Mouse (Mus musculus) midbrain, embryonic 15.5 days (tissue): ENCODE measurements around the gene Ilf3. TPM values are rescaled to one million over a fixed set of nuclear protein-coding genes. Genes with fewer than 3 reads are reported as not detected.

Experiments used
- ATAC-seq: fragments of 200-750 bp; cut with Nextera tagmentation; replicated peaks from 2 replicates; pipeline ENCODE4 v1.8.0; 2017; ENCODE audit warnings: moderate TSS enrichment
- H3K27ac ChIP-seq: fragments of 300-500 bp; sonication (generic); 2 replicates; pipeline ENCODE4 v1.5.1; 2015; ENCODE audit warnings: mild to moderate bottlenecking, inconsistent platforms
- H3K27me3 ChIP-seq: fragments of 300-500 bp; sonication (generic); replicated peaks from 2 replicates; pipeline ENCODE4 v1.6.1; 2015; ENCODE audit warnings: inconsistent platforms
- H3K36me3 ChIP-seq: fragments of 300-500 bp; sonication (generic); replicated peaks from 2 replicates; pipeline ENCODE4 v1.6.1; 2015; ENCODE audit warnings: inconsistent platforms
- H3K4me1 ChIP-seq: fragments of 300-500 bp; sonication (generic); 2 replicates; pipeline ENCODE4 v1.6.1; 2015; ENCODE audit warnings: inconsistent platforms
- H3K4me2 ChIP-seq: fragments of 300-500 bp; sonication (generic); 2 replicates; pipeline ENCODE4 v1.6.1; 2015; ENCODE audit warnings: inconsistent platforms, mild to moderate bottlenecking, moderate library complexity
- H3K4me3 ChIP-seq: fragments of 300-500 bp; sonication (generic); 2 replicates; pipeline ENCODE4 v1.5.1; 2015; ENCODE audit warnings: mild to moderate bottlenecking, inconsistent platforms
- H3K9ac ChIP-seq: fragments of 300-500 bp; sonication (generic); 2 replicates; pipeline ENCODE4 v1.6.1; 2015; ENCODE audit warnings: mild to moderate bottlenecking, inconsistent platforms
- H3K9me3 ChIP-seq: fragments of 300-500 bp; sonication (generic); 2 replicates; pipeline ENCODE4 v1.6.1; 2016; ENCODE audit warnings: inconsistent platforms
- WGBS: fragments of 180-500 bp; shearing (Covaris S2); methylation state at CpG from one replicate; pipeline ENCODE4 v1.1.7; 2015; ENCODE audit warnings: mixed read lengths; 5-methylcytosine and 5-hydroxymethylcytosine counted together
- polyA plus RNA-seq: library from polyadenylated mRNA; unstranded; fragments of >200 nt; fragmentation: Nextera tagmentation; extraction: Ambion mirVana; gene quantifications from 2 replicates; pipeline ENCODE4 v1.2.1, GENCODE M21; 2015

Ilf3 gene
- polyA plus RNA-seq, 1 experiment from 2014 or later: 256 TPM

DNA sequence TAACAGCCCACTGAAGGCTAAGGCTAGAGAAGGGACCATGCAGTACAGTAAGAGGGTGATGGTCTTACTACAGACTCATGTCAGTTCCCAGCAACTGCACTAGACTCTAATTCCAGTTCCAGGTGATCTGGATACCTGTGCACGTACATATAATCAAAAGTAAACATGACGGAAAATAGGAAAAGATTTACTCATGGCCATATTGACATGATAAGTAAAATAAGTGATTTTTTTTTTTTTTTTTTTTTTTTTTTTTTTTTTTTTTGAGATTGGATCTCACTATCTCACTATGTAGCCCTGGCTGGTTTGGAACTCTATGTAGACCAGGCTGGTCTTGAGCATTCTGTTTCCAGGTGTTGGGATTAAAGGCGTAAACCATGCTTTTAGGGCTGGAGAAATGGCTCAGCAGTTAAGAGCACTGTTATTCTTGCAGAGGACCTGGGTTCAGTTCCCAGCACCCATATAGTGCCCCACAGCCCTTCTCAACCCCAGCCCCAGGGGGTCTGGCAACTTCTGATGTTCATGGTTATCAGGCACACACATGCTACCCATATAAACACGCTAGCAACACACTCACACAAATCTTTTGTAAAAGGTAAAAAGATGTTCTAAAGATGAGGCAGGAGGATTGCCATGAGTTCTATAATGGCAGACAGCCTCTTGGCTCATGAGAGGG lies 15.8 kb upstream of the Ilf3 start:
- Histone ChIP-seq H3K27ac (no peak overlapping the region), H3K4me1 (no peaks in the 10 kb centered on the region), H3K9me3 (no peaks in the 10 kb centered on the region), H3K27me3 (no peaks in the 10 kb centered on the region), H3K9ac (no peak overlapping the region), H3K36me3 (peaks cover 37% of the 10 kb centered on the region; the same call in 1 of the 2 replicates), H3K4me2 (no peak overlapping the region), H3K4me3 (no peak overlapping the region)
- no peak for ATAC-seq
- 94% methylated on average over 4 of the region's 4 CpGs for WGBS

DNA sequence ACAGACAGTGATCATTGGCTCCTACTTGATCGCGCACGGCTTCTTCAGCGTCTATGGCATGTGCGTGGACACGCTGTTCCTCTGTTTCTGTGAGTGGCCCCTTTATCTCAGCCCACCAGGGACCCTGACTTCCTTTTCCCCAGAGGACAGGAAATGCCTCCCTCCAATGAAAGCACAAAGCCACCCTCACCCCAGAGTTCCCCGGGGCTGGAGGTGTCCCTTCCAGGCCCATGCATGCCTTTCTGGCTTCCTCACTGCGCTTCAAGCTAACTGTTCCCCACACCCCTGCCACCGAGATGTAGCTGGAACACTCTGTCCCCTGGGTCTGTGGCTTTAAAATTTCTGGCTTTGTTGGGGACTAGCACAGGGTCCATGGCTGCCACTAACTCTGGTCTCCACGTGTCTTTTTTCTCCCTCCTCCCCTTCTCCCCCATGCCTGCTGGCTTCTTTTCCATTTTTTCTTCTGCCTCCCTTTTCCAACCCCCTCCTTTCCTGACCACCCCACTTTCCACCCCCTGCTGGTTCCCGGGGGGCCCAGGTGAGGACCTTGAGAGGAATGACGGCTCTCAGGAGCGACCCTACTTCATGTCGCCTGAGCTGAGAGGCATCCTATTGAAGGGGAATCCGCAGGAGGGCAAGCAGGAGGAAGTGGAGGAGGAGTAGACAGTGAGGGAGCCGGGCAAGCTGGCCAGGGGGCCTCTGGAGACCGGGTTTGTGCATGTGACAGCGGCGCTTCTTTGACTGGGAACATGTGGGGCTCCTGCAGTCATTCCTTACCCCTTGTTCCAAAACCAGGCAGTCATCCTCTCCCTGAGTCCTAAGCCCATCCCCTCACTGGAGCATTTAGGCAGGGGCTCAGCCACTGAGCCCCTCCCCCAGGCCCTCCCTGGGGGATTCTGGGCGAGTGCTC lies 15.0 kb upstream of the Ilf3 start:
- Histone ChIP-seq H3K9ac (no peak overlapping the region), H3K27me3 (no peaks in the 10 kb centered on the region), H3K36me3 (peaks cover 35% of the 10 kb centered on the region; the same call in 1 of the 2 replicates), H3K4me2 (no peak overlapping the region), H3K27ac (no peak overlapping the region), H3K4me1 (no peaks in the 10 kb centered on the region), H3K9me3 (no peaks in the 10 kb centered on the region), H3K4me3 (no peak overlapping the region)
- 36% methylated on average over 20 of the region's 20 CpGs for WGBS
- ATAC-seq: no peak

DNA sequence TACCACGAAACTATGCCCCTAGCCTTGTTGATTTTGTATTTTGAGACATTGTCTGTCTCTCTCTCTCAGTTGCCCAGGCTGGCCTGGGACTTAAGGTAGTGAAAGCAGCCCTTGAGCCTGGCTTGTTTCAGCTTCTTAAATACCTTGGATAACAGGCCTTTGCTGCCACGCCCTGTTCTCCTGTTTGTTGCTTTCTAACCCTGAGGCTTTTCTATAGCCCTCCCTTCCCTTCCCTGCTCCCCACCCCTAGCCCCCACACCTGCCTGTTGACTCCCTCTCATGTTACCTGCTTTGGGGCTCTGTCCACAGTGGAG lies 14.3 kb upstream of the Ilf3 start:
- H3K9me3 ChIP-seq: no peaks in the 10 kb centered on the region
- H3K4me3 ChIP-seq: no peak overlapping the region
- no peak overlapping the region for H3K4me2 ChIP-seq
- WGBS: 60% methylated on average over 2 of the region's 2 CpGs
- no peak overlapping the region for H3K9ac ChIP-seq
- peaks cover 30% of the 10 kb centered on the region; the same call in 1 of the 2 replicates for H3K36me3 ChIP-seq
- H3K4me1 ChIP-seq: no peaks in the 10 kb centered on the region
- no peaks in the 10 kb centered on the region for H3K27me3 ChIP-seq
- H3K27ac ChIP-seq: no peak overlapping the region
- no peak for ATAC-seq

DNA sequence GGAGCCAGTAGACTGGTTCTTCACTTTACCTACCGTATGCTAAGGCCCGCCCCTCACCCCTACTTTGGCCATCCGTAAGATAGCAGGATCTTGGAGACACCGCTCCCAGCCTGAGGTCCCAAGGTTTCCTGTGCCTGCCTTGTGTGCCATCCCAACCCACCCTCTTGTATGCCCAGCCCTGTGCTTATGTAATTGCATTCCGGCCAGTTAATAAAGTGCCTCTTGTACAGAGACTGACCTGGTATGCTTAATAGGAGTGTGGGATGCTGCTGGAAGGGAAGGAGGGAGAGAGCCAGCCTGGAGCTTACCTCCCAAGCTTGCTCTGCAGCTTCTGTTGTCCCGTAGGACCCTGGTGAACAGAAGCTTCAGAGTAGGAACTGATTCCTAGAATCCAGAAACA lies 12.9 kb upstream of the Ilf3 start:
- WGBS: 92% methylated on average over 6 of the region's 6 CpGs

DNA sequence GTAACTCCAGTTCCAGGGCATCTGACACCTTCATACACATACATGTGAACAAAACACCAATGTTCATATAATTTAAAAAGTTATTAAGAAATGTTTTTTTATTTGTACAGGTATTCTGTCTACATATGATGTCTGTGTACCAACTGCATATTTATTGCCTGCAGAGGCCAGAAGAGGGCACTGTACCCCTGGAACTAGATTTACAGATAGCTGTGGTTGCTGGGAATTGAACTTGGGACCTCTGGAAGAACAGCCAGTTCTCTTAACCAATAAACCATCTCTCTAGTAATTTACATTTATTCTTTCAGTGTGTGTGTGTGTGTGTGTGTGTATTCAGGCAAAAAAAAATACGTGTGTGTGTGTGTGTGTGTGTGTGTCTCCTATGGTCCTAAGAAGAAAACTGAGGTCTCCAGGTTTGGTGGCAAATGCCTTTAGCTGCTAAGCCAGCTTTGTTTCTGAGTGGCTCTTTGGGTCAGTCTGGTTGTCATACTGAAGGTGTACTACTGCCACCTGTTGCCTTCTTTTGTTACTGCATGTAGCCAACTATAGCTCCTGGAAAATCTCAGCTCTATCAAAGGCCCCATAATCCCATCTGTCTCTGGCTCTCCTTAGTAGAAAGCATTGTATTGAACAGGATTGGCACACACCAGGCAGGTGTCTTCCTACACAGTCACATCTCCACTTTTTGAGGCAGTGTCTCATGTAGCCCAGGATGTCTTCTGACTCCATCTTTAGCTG lies 10.5 kb upstream of the Ilf3 start:
- H3K9ac ChIP-seq: no peak overlapping the region
- ATAC-seq: peak; percentile 46; the same call in 1 of the 2 replicates
- H3K36me3 ChIP-seq: peaks cover 22% of the 10 kb centered on the region; the same call in 1 of the 2 replicates
- no peaks in the 10 kb centered on the region for H3K4me1 ChIP-seq
- WGBS: 0% methylated on average over 1 of the region's 1 CpGs
- H3K27me3 ChIP-seq: 0 out of 2 replicates have a peak, but pooled peaks cover 3% of the 10 kb centered on the region
- H3K4me2 ChIP-seq: no peak overlapping the region
- H3K4me3 ChIP-seq: no peak overlapping the region
- H3K27ac ChIP-seq: no peak overlapping the region
- H3K9me3 ChIP-seq: no peaks in the 10 kb centered on the region

More for the DNA sequence above, 12.9 kb upstream of the Ilf3 start:
- Histone ChIP-seq H3K27me3 (no peaks in the 10 kb centered on the region), H3K9me3 (no peaks in the 10 kb centered on the region), H3K9ac (no peak overlapping the region), H3K27ac (no peak overlapping the region), H3K4me2 (no peak overlapping the region), H3K4me1 (no peaks in the 10 kb centered on the region), H3K36me3 (peaks cover 26% of the 10 kb centered on the region; the same call in 1 of the 2 replicates), H3K4me3 (no peak overlapping the region)
- no peak for ATAC-seq

DNA sequence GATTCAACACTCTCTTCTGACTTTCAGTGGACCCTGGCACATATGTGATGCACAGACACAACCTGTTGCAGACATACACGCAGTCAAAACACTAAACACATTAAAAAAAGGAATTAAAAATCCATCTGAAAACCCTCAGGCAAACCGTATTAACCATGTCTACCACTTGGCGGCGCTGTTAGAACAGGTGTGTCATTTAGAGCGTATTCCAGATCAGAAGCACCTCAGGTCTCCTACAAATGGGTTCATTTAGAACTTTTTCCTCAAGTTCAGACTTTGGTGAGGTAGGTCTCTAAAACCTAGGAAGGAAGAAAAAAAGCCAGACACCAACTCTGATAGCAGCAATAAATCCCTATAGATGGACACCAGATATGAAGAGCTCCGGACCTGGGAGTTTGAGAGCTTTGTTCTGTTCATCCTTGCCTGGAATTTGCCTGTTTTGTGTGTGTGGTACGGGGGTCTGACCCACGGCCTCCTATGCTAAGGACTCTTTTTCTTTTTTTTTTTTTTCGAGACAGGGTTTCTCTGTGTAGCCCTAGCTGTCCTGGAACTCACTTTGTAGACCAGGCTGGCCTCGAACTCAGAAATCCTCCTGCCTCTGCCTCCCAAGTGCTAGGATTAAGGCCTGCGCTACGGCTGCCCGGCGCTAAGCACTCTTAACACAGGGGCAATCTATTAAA lies 990 bp upstream of the Ilf3 start:
- peak overlapping the region; percentile 56 for H3K4me2 ChIP-seq
- H3K4me3 ChIP-seq: peak overlapping the region; percentile 31
- peak; percentile 30 for ATAC-seq
- 33% methylated on average over 14 of the region's 14 CpGs for WGBS
- H3K4me1 ChIP-seq: peaks cover 23% of the 10 kb centered on the region
- H3K27me3 ChIP-seq: no peaks in the 10 kb centered on the region; the same call in 1 of the 2 replicates
- H3K9me3 ChIP-seq: no peaks in the 10 kb centered on the region
- peak overlapping the region; percentile 84 for H3K27ac ChIP-seq
- H3K36me3 ChIP-seq: no peaks in the 10 kb centered on the region
- peak overlapping the region; percentile 21; the same call in 1 of the 2 replicates for H3K9ac ChIP-seq

DNA sequence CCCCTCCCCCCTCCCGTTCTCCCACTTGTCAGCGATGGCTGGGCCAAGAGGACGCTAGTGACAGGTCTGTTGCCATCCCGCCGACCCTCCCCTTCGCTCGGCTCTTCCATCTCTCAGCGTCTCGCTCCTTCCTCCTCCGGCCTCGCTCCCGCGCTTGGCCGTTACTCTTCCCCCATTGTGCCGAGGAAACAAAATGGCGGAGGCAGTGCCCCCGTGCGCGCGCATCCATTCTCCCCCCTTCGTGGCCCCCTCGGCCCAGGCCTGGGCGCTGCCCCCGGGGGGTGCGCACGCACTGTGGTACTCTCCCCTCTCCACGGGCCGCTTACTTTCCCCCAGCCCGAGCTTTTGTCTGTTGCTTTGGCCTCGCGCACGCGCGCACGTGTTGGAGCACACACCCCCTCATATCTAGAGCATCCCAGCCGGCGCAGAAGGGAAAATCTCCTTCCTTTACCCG lies 487 bp downstream of the Ilf3 start:
- H3K9me3 ChIP-seq: no peaks in the 10 kb centered on the region
- H3K36me3 ChIP-seq: no peaks in the 10 kb centered on the region
- peak overlapping the region; percentile 80 for H3K9ac ChIP-seq
- H3K4me3 ChIP-seq: peak overlapping the region; percentile 90
- peak overlapping the region; percentile 91 for H3K27ac ChIP-seq
- peak; percentile 62 for ATAC-seq
- H3K4me1 ChIP-seq: peaks cover 36% of the 10 kb centered on the region
- WGBS: under 1% methylated on average over 38 of the region's 38 CpGs
- peak overlapping the region; percentile 77 for H3K4me2 ChIP-seq
- no peaks in the 10 kb centered on the region for H3K27me3 ChIP-seq

DNA sequence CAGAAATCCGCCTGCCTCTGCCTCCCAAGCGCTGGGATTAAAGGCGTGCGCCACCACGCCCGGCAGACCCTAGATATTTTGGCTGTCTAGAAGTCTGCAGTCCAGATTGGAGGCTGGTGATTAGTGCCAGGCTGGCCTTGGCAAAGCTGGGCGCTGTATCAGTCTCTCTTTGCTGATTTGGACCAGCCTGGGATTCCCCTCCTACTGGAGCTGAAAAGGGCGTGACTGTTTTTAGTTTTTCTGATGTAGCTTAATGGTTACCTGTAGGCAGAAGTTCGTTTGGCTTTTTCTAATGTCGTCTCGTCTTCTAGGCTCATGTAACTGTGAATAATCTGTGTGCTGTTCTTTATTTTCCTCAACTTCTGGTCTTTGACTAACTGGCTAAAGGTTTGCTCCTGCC lies 1.4 kb downstream of the Ilf3 start:
- no peaks in the 10 kb centered on the region for H3K9me3 ChIP-seq
- H3K4me2 ChIP-seq: peak overlapping the region; percentile 77
- 67% methylated on average over 11 of the region's 11 CpGs for WGBS
- peak overlapping the region; percentile 90 for H3K4me3 ChIP-seq
- H3K36me3 ChIP-seq: no peaks in the 10 kb centered on the region
- no peaks in the 10 kb centered on the region for H3K27me3 ChIP-seq
- ATAC-seq: no peak
- peak overlapping the region; percentile 80 for H3K9ac ChIP-seq
- H3K27ac ChIP-seq: no peak overlapping the region
- peaks cover 39% of the 10 kb centered on the region for H3K4me1 ChIP-seq

DNA sequence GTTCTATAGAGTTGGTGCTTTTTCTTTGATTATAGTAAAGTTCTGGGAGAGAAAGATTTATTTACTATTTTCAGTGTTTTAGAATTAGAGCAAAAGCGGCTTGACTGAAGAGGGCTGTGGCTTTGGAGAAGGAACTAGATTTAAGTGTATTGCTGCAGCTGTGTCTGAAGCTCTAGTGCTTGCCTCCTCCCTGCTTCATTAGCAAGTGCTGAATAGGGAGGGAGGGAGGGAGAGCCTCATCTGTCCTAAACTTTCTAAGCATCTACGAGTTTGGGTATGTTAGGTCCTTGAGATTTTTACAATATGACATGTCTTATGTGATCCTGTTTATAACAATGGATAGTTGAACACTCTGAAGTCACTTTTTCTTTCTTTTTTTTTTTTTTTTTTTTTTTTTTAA lies 3.2 kb downstream of the Ilf3 start:
- H3K4me1 ChIP-seq: peaks cover 46% of the 10 kb centered on the region
- H3K27me3 ChIP-seq: no peaks in the 10 kb centered on the region
- WGBS: 84% methylated on average over 2 of the region's 2 CpGs
- no peak overlapping the region for H3K9ac ChIP-seq
- H3K27ac ChIP-seq: no peak overlapping the region
- H3K9me3 ChIP-seq: no peaks in the 10 kb centered on the region
- H3K4me2 ChIP-seq: peak overlapping the region; percentile 77
- H3K4me3 ChIP-seq: peak overlapping the region; percentile 17; the same call in 1 of the 2 replicates
- H3K36me3 ChIP-seq: no peaks in the 10 kb centered on the region
- no peak for ATAC-seq

DNA sequence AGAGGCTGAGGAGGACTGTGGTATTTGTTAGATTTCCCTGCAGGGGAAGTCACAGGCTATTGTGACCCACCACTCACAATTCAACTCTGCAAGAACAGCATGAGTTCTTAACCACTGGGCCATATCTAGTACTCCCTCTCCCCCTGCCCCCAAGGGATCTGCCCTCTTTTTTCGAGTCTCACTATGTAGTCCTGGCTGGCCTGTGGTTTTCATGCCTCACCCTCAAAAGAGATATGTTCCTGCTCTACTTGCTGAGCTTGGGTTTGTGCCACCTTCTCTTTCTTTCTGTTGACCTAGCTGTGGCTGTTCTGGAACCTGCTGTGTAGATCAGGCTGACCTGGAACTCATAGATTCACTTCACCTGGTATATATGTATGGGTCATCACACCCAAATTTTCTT lies 4.8 kb downstream of the Ilf3 start:
- Histone ChIP-seq H3K27me3 (no peaks in the 10 kb centered on the region), H3K9ac (no peak overlapping the region), H3K4me3 (no peak overlapping the region), H3K36me3 (no peaks in the 10 kb centered on the region), H3K27ac (no peak overlapping the region), H3K4me1 (peaks cover 57% of the 10 kb centered on the region), H3K9me3 (no peaks in the 10 kb centered on the region), H3K4me2 (no peak overlapping the region)
- ATAC-seq: no peak
- WGBS: 73% methylated on average over 1 of the region's 1 CpGs

DNA sequence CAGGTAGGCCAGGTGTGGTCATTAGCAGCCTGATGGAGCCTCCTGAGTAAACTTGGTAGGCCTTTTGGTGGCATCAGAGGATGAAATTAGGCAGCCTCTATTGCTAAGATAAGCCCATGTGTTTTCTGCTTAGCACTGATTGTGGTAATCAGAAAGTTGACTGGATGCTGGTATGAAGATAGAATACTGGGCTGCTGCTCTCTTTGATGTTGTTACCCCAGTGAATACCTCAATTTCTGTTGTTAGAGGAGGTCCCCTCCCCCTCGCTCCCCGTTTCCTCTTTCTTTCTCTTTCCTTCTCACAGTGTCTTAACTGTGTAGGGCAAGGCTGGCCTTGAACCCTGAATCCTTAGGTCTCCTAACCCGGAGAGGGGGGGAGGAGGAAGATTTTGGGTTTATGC lies 11.5 kb downstream of the Ilf3 start:
- no peak for ATAC-seq
- Histone ChIP-seq H3K27me3 (no peaks in the 10 kb centered on the region), H3K4me2 (no peak overlapping the region)

More for the DNA sequence above, 11.5 kb downstream of the Ilf3 start:
- 90% methylated on average over 3 of the region's 3 CpGs for WGBS
- Histone ChIP-seq H3K36me3 (no peaks in the 10 kb centered on the region), H3K4me1 (peaks cover 56% of the 10 kb centered on the region), H3K27ac (no peak overlapping the region), H3K9me3 (no peaks in the 10 kb centered on the region), H3K9ac (no peak overlapping the region), H3K4me3 (no peak overlapping the region)
